Mouse (Mus musculus) granulocyte monocyte progenitor cell, adult 5-6 weeks (primary cell): ENCODE results near the gene Commd6. TPM values are rescaled to one million over a fixed set of nuclear protein-coding genes. Genes with fewer than 3 reads are reported as not detected.
A peak's percentile ranks its signal among the peaks of the same experiment; 100 is the strongest.
"Not testable (repeated sequence)": the region's sequence is repeated elsewhere in the genome, so short reads cannot be mapped to it uniquely, and the experiment has no call there.

Experiments
- ATAC-seq: replicated peaks from 2 replicates; pipeline ENCODE4 v1.8.0; 2016; ENCODE audit warnings: mild to moderate bottlenecking, moderate TSS enrichment, inconsistent platforms; ENCODE audit not compliant: poor library complexity, severe bottlenecking
- total RNA-seq, 2 experiments: library from RNA; stranded (forward) in 1 of 2; stranded (reverse) in 1 of 2; fragments of 200-712, 200-1000 nt in 1 of 2; fragments of >200 nt in 1 of 2; fragmentation: Nextera tagmentation in 1 of 2; gene quantifications; 2 replicates each; pipeline ENCODE4 v1.2.3; 2014 to 2017

Gene Commd6
- total RNA-seq, 2 experiments from 2014 or later, result 27.4 to 49.6 TPM

- no peak for ATAC-seq
Measured at GRCm38 (mm10) chr14:101610701-101611100, 29.8 kb downstream of the Commd6 start.

DNA sequence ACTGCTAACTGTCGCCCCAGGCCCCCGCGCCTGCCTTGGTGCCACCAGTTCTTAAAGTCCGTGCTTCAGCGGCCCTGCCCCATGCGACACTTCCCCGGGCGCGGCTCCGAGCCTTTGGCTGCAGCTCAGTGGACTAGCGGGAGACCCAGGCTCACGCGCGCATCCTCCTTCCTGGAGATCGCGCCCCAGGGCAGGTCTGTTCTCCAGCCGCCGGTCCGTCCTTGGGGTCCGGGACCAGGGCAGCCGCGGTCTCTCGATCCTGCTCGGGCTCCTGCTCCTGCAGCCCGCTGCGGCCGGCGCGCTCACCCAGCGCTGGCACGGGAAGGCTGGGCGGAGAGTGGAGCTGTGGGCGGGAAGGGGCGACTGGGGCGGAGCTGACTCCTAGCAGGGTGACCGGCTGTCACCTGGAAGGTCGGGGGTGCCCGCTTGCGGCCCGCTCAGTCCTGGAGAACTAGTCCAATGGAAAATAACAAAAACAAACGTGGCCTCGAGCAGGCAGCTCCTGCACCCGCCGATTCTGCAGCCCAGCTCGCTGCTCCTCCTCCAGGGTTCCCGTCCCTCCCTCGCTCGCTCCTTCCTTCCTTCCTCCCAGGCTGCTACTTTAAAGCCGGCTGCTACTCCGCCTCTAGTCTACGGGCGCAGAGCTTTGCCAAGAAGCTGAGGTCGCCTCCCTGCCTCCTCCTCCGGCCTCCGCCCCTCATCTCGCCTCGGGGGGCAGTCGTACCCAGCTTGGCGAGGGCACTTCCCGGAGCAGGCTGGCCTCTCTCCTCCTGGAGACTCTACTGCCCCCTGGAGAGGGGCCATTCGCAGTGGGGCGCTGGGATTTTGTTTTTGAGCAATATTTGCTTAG is 31.7 kb downstream of the Commd6 start, which contains the start of gene Tbc1d4:
Gene Tbc1d4 (minus strand): TSS at position 673 of the 850 bp plus-strand sequence.
- peak; percentile 91 for ATAC-seq

DNA sequence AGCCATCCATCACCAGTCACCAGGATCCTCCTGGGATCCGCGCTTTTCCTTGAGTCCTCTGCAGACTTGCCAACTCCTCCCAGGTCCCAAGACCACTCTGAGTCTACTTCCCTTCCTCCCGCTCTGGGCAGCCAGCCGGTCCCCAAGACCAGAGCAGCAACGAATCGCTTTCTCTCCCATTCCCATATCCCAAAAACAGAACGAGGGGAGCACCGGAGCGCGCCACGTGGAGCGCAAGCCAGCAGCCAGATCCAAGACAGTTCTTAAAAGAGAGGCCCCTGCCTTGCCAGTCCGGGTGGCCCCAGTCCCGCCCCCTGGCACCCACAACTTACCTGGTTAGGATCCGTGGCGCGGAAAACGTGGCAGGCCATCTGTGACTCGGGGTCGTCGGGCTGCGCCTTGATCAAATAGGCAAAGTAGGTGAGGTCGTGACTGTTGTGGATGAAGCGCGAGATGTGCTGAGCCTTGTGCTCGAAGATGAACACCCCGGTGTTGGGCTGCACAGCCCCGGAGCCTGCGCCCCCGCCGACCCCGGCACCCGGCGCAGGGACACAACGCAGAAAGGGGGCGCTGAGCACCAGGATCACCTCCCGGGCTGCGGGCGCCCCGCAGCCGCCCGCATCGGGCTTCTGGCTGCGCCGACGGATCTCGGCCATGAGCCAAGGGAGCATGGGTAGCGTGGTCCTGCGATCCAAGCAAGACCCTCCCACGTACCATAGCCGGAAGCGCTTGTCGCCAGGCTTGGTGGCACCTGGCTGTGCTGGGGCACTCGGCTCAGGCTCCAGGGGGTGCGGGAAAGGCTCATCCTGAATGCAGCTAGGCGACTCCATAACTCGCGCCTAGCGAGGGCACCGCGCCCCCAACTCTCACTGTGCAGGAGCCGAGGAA is 32.6 kb downstream of the Commd6 start:
- ATAC-seq, result peak; percentile 28

GRCm38 (mm10) chr14:101605843-101606242 is 34.6 kb downstream of the Commd6 start:
- ATAC-seq, result no peak

GRCm38 (mm10) chr14:101602851-101603250 is 37.6 kb downstream of the Commd6 start:
- no peak for ATAC-seq

- ATAC-seq, result no peak
Measured at GRCm38 (mm10) chr14:101597096-101597715, 43.3 kb downstream of the Commd6 start.

DNA sequence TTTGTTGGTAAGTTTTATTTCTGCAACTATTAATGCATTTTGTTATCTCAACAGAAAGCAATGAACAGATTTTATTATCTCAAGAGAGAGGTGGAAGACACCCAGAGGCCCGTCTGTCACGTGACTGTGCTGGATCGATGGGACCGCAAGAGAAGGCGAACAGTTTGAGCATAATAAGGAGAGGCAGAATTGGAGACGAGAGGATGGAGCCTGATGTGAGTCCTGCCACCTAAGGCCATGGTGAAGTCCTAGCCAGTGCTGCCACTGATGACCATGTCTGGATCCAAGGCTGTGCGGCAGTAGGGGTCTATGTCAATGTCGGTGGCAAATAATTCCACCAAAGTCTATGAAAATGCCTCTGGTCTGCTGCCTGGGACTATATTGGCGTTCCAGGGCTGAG is 43.8 kb downstream of the Commd6 start:
- ATAC-seq, result no peak

GRCm38 (mm10) chr14:101595301-101596080 is 45.0 kb downstream of the Commd6 start:
- ATAC-seq, result no peak

DNA sequence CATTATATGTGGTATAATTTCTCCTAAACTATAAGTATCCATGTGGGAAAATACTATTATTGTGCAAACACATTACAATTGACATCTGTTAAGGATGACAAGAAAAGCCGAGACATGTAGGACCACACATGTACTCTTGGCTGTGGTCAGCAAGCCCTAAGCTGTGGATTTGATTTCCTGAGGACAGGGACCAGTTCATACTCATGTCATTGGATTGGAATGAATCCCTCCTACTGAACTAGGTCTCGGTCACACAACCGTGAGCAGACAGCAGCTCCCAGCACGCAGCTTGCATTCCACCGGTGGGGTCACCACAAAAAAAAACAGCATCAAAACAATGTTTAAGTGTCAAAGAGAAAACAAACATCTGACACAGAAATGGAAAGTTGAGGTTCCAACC is 46.5 kb downstream of the Commd6 start:
- no peak for ATAC-seq

- ATAC-seq, result no peak
Measured at GRCm38 (mm10) chr14:101593340-101593739, 47.1 kb downstream of the Commd6 start.

- no peak for ATAC-seq
Measured at GRCm38 (mm10) chr14:101591101-101591500, 49.4 kb downstream of the Commd6 start.

DNA sequence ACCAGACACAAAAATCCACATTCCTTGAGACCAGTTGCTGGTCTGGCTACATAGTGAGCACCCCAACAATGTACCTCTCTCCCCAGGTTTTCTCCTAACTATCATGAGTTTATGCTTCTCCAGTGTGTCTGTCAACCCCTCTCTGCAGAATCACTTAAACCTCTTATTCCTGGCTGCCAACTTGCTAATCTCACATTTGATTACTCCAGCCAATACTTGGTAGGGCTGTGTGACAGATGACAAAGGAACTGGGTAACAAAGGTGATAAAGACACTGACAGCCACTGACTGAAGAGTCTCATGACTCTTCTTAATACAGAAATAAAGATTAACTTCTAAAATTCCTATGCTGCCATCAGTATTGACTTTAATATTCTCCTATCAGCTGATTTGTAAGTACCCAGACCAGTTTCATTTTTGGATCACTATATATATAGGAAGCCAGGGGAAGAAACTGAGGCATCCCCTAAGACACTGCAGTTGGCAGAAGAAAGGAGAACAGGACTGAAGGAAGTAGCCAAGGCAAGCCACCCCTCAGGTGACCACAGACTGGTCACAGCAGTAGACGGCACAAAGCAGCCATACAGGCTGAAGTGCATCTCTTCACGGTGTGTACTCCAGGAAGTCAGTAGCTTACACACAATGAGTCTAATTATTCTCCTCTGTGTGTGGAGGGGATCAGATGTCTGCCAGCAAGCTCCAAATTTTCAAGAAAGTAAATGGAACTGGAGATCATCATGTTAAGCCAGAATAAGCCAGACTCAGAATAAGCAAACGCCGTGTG is 52.1 kb downstream of the Commd6 start:
- not testable (repeated sequence) for ATAC-seq

- ATAC-seq, result peak; percentile 44; the same call in 1 of the 2 replicates
Measured at GRCm38 (mm10) chr14:101587366-101588040, 53.0 kb downstream of the Commd6 start.

DNA sequence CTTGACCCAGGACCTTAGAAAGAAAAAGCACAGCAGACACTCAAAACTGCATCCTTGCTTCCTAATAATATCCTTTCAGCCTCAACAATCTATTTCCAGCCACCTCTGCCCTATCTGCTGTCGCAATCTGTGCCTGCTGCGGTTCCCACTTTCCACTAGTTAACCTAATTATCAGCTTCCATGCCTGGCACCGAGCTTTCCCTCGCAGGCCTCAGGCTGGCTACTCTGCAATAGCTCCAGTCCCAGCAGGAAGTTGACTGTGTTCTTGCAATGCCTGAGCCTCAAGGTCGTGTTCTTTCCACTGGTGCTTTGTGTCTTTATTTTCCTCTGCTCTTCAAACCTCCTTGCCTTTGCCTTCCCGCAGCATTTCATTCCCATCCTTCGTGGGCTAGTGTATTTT is 54.4 kb downstream of the Commd6 start:
- peak; percentile 53 for ATAC-seq

Other genes with a start within 250 kb of the Commd6 start
- gene Tbc1d4, start 31.5 kb downstream of the Commd6 start, total RNA-seq (2014; fragmentation: Nextera tagmentation), result 11.1 and 14.7 TPM in 2 replicates
- 6.2 and 10.2 TPM in 2 replicates for gene Tbc1d4, start 31.5 kb downstream of the Commd6 start, total RNA-seq (2017)
- gene Uchl3, start 13.3 kb upstream of the Commd6 start, total RNA-seq (2014; fragmentation: Nextera tagmentation), result 77.2 and 95.6 TPM in 2 replicates
- 77.1 and 82.4 TPM in 2 replicates for gene Uchl3, start 13.3 kb upstream of the Commd6 start, total RNA-seq (2017)
- gene Gm9922, start 89.1 kb upstream of the Commd6 start, total RNA-seq (2014; fragmentation: Nextera tagmentation), result not detected in 2 replicates
- not detected in 2 replicates for gene Gm9922, start 89.1 kb upstream of the Commd6 start, total RNA-seq (2017)
- 0.06 TPM in 1 of 2 replicates, not detected in the other for gene Lmo7, start 89.3 kb upstream of the Commd6 start, total RNA-seq (2014; fragmentation: Nextera tagmentation)
- gene Lmo7, start 89.3 kb upstream of the Commd6 start, total RNA-seq (2017), result 0.57 and 1.0 TPM in 2 replicates